Mouse (Mus musculus): ENCODE results near the gene Lrrc3c. TPM values are rescaled to one million over a fixed set of nuclear protein-coding genes. Genes with fewer than 3 reads are reported as not detected.
"Not testable (repeated sequence)": the region's sequence is repeated elsewhere in the genome, so short reads cannot be mapped to it uniquely, and the experiment has no call there.

The Lrrc3c gene
- polyA plus RNA-seq, 1 experiment from 2014 or later = not detected

- peaks cover 13% of the 10 kb centered on the region; the same call in 1 of the 2 replicates for H3K4me1 ChIP-seq (replicated peaks; ENCODE audit: control insufficient read depth, insufficient read depth, low read length)
- H3K36me3 ChIP-seq (ENCODE audit: control insufficient read depth, insufficient read depth, low read length); H3K4me2 ChIP-seq (ENCODE audit: low read depth, low read length); H3K9ac ChIP-seq (ENCODE audit: low read length); H3K27ac ChIP-seq (ENCODE audit: low read length); H3K4me3 ChIP-seq (ENCODE audit: low read length); H3K9me3 ChIP-seq (ENCODE audit: control insufficient read depth, low read length); ATAC-seq (ENCODE audit: low read depth); H3K27me3 ChIP-seq (ENCODE audit: control insufficient read depth, insufficient read depth, low read depth, low read length): not testable (repeated sequence)
- WGBS = 59% methylated on average over 6 of the region's 6 CpGs
Observed at GRCm38 (mm10) chr11:98604911-98605310, 6.8 kb downstream of the Lrrc3c start.

DNA sequence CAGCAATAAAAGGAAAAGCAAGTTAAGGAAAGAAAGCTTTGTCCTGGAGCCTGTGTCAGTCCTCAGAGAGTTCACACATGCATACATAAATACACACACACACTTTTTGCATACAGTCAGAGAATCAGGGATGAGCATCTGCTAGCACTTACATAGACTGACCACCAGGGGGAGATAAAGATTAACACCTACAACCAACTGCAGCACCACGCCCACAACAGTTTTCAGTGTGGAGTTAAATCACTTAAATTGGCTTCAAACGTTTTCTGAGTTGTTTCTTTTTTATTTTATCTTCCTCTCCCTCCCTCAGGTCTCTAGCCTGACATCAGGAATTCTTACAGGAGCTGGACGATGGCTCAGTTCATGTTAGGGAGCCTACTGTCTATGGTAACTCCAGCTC is 8.7 kb downstream of the Lrrc3c start:
- ATAC-seq (ENCODE audit: low read depth) = 0 out of 2 replicates have a peak, but pooled peaks have one; percentile 47

DNA sequence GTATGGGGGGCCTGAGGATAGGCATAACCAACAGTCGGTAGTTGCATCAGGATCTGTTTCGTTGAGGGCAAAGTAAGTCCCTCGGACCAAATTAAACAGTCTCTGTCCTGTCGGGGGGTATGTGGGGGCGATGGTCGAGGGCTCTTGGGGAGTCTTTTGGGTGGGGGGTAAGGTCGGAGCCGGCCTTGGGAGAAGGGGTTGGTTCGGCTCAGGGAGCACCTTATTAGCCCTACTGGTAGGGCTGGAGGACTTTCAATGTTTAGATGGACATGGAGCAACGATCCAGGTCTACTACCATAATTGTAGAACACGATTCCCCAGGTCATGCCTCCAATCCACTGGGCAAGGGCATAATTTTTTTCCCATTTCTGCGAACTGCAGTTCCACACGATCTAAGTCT is 22.7 kb downstream of the Lrrc3c start:
- no peaks in the 10 kb centered on the region for H3K36me3 ChIP-seq (ENCODE audit: control insufficient read depth, insufficient read depth, low read length)
- no peak for ATAC-seq (ENCODE audit: low read depth)
- H3K9me3 ChIP-seq (ENCODE audit: control insufficient read depth, low read length) = no peaks in the 10 kb centered on the region
- H3K27me3 ChIP-seq (ENCODE audit: control insufficient read depth, insufficient read depth, low read depth, low read length) = no peaks in the 10 kb centered on the region
- no peak overlapping the region for H3K4me2 ChIP-seq (ENCODE audit: low read depth, low read length)
- H3K4me3 ChIP-seq (ENCODE audit: low read length) = no peak overlapping the region
- no peaks in the 10 kb centered on the region for H3K4me1 ChIP-seq (replicated peaks; ENCODE audit: control insufficient read depth, insufficient read depth, low read length)
- 87% methylated on average over 13 of the region's 13 CpGs for WGBS
- no peak overlapping the region for H3K27ac ChIP-seq (ENCODE audit: low read length)
- no peak overlapping the region for H3K9ac ChIP-seq (ENCODE audit: low read length)

More for the DNA sequence above, 8.7 kb downstream of the Lrrc3c start:
- H3K4me1 ChIP-seq (replicated peaks; ENCODE audit: control insufficient read depth, insufficient read depth, low read length) = peaks cover 5% of the 10 kb centered on the region; the same call in 1 of the 2 replicates
- no peaks in the 10 kb centered on the region for H3K27me3 ChIP-seq (ENCODE audit: control insufficient read depth, insufficient read depth, low read depth, low read length)
- WGBS = 6% methylated on average over 3 of the region's 3 CpGs
- H3K9me3 ChIP-seq (ENCODE audit: control insufficient read depth, low read length) = no peaks in the 10 kb centered on the region
- no peak overlapping the region for H3K9ac ChIP-seq (ENCODE audit: low read length)
- H3K4me3 ChIP-seq (ENCODE audit: low read length) = no peak overlapping the region
- no peak overlapping the region for H3K27ac ChIP-seq (ENCODE audit: low read length)
- no peak overlapping the region for H3K4me2 ChIP-seq (ENCODE audit: low read depth, low read length)
- no peaks in the 10 kb centered on the region for H3K36me3 ChIP-seq (ENCODE audit: control insufficient read depth, insufficient read depth, low read length)

DNA sequence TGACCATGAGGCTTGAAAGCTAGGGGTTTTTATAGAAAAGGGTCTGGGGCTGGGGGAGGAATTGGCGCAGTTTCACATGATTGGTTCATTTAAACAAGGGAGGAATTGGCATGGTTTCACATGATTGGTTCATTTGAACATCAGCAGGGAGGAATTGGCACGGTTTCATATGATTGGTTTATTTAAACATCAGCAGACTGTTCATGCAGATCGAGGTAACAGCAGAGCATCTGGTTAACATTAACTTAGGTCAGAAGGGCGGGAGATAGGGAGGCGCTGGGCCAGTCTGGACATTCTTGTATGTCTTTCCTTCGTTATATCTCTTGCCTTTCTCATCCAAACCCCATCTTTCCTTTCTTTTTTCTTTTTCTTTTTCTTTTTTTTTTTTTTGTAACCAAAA is 25.9 kb downstream of the Lrrc3c start:
- H3K27ac ChIP-seq (ENCODE audit: low read length); H3K27me3 ChIP-seq (ENCODE audit: control insufficient read depth, insufficient read depth, low read depth, low read length); H3K4me3 ChIP-seq (ENCODE audit: low read length); H3K9me3 ChIP-seq (ENCODE audit: control insufficient read depth, low read length); H3K9ac ChIP-seq (ENCODE audit: low read length); H3K36me3 ChIP-seq (ENCODE audit: control insufficient read depth, insufficient read depth, low read length); H3K4me1 ChIP-seq (replicated peaks; ENCODE audit: control insufficient read depth, insufficient read depth, low read length); ATAC-seq (ENCODE audit: low read depth); H3K4me2 ChIP-seq (ENCODE audit: low read depth, low read length): not testable (repeated sequence)
- 66% methylated on average over 6 of the region's 6 CpGs for WGBS

DNA sequence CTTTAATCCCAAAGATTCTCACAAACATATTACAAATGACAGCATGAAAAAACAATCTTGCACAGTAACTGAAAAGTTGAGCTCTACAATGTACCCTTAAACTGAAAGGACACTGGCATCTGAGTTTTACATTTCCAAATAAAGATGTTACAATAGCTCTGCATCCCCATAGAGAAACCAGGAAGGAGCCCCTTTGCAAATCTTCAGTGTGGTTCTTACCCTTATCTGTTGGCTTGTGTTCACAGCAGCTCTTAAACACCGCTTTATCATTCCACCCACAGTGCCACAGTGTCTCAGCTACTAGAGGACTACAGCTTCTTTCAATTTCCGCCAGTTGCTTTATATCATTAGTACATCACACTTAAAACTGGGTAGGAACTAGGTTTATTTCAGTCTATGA is 26.3 kb downstream of the Lrrc3c start:
- not testable (repeated sequence) for H3K4me1 ChIP-seq (replicated peaks; ENCODE audit: control insufficient read depth, insufficient read depth, low read length); H3K27ac ChIP-seq (ENCODE audit: low read length); H3K9ac ChIP-seq (ENCODE audit: low read length); H3K27me3 ChIP-seq (ENCODE audit: control insufficient read depth, insufficient read depth, low read depth, low read length); H3K9me3 ChIP-seq (ENCODE audit: control insufficient read depth, low read length); ATAC-seq (ENCODE audit: low read depth); H3K4me2 ChIP-seq (ENCODE audit: low read depth, low read length); H3K4me3 ChIP-seq (ENCODE audit: low read length); H3K36me3 ChIP-seq (ENCODE audit: control insufficient read depth, insufficient read depth, low read length)
- WGBS = 83% methylated on average over 2 of the region's 2 CpGs

DNA sequence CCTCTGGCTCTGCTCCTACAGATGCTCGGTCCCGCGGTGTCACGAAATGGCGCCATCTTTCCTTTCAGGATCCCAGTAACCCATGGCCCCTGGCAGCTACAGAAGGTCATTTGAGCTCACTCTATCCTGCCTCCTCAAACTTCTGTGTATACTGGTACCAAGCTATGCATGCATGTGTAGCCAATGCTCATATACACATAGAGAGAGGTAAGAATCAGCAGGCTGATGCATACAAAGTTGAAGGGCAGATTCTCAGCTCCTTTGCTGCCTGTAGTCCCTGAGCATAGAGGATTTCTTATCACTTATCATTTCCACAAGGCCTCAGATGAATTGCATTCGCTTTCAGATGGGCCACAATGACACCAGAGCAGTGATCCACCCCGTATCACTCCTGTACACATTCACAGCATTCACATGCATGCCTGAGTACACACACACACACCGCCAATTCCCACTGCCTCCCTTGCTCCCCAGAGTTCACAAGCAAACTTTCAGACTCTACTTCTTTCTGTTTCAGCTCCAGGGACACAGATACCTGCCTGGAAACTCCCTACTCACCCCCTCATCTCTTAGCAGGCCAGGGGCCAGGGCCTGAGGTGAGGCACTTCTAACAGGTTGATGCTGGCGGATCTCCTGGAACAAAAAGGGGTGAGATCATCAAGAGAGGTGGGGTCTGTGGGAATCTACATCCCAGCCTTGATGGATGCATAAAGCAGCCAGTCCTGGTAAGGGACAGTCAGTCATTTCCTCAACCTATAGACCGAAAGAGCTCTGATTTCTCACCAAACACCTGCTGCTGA is 27.7 kb downstream of the Lrrc3c start, which contains the start of the genes Gm12355 and Gsdma3:
Gene Gm12355 (minus strand): TSS at position 51 of the 800 bp plus-strand sequence.
Gene Gsdma3 (plus strand): TSS at position 750 of the 800 bp plus-strand sequence.
- no peaks in the 10 kb centered on the region for H3K9me3 ChIP-seq (ENCODE audit: control insufficient read depth, low read length)
- WGBS = 84% methylated on average over 10 of the region's 10 CpGs
- H3K36me3 ChIP-seq (ENCODE audit: control insufficient read depth, insufficient read depth, low read length) = no peaks in the 10 kb centered on the region
- H3K4me2 ChIP-seq (ENCODE audit: low read depth, low read length) = no peak within 1 kb of the TSS
- H3K27ac ChIP-seq (ENCODE audit: low read length) = no peak within 1 kb of the TSS
- H3K4me1 ChIP-seq (replicated peaks; ENCODE audit: control insufficient read depth, insufficient read depth, low read length) = no peaks in the 10 kb centered on the region
- no peak for ATAC-seq (ENCODE audit: low read depth)
- H3K9ac ChIP-seq (ENCODE audit: low read length) = no peak within 1 kb of the TSS
- no peak within 1 kb of the TSS for H3K4me3 ChIP-seq (ENCODE audit: low read length)
- H3K27me3 ChIP-seq (ENCODE audit: control insufficient read depth, insufficient read depth, low read depth, low read length) = no peaks in the 10 kb centered on the region

DNA sequence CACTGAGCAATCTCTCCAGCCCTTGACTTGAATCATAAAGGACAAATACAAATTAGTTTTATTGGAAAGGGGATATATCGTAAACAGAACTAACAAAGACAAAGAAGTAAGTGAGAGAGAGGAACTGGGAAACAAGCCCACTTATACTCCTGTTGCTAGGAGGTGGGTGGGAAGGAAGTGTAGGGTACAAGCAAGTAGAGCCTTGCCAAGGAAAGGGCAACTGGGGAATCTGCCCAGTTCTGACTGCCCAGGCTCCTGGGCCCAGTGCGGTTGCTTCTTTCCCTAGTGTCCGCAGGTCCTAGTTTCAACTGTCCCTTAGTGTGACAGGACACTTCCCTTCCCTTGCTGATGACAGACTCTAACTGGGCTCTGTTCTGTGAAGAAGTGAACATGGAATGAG is 30.6 kb downstream of the Lrrc3c start:
- Histone ChIP-seq H3K4me1 (replicated peaks; ENCODE audit: control insufficient read depth, insufficient read depth, low read length) (no peaks in the 10 kb centered on the region), H3K4me3 (ENCODE audit: low read length) (no peak overlapping the region), H3K9ac (ENCODE audit: low read length) (no peak overlapping the region), H3K27ac (ENCODE audit: low read length) (no peak overlapping the region), H3K36me3 (ENCODE audit: control insufficient read depth, insufficient read depth, low read length) (no peaks in the 10 kb centered on the region), H3K4me2 (ENCODE audit: low read depth, low read length) (no peak overlapping the region), H3K27me3 (ENCODE audit: control insufficient read depth, insufficient read depth, low read depth, low read length) (no peaks in the 10 kb centered on the region), H3K9me3 (ENCODE audit: control insufficient read depth, low read length) (no peaks in the 10 kb centered on the region)
- WGBS = 92% methylated on average over 3 of the region's 3 CpGs
- no peak for ATAC-seq (ENCODE audit: low read depth)

- no peak overlapping the region for H3K27ac ChIP-seq (ENCODE audit: low read length)
- H3K4me1 ChIP-seq (replicated peaks; ENCODE audit: control insufficient read depth, insufficient read depth, low read length) = no peaks in the 10 kb centered on the region
- H3K4me2 ChIP-seq (ENCODE audit: low read depth, low read length) = no peak overlapping the region
- no peaks in the 10 kb centered on the region for H3K36me3 ChIP-seq (ENCODE audit: control insufficient read depth, insufficient read depth, low read length)
- no peaks in the 10 kb centered on the region for H3K27me3 ChIP-seq (ENCODE audit: control insufficient read depth, insufficient read depth, low read depth, low read length)
- ATAC-seq (ENCODE audit: low read depth) = no peak
- H3K9me3 ChIP-seq (ENCODE audit: control insufficient read depth, low read length) = no peaks in the 10 kb centered on the region
- WGBS = 81% methylated on average over 5 of the region's 5 CpGs
- H3K4me3 ChIP-seq (ENCODE audit: low read length) = no peak overlapping the region
- no peak overlapping the region for H3K9ac ChIP-seq (ENCODE audit: low read length)
Observed at GRCm38 (mm10) chr11:98630646-98631045, 32.6 kb downstream of the Lrrc3c start.

GRCm38 (mm10) chr11:98635312-98635970 is 37.4 kb downstream of the Lrrc3c start:
- H3K9ac ChIP-seq (ENCODE audit: low read length); H3K4me1 ChIP-seq (replicated peaks; ENCODE audit: control insufficient read depth, insufficient read depth, low read length); H3K9me3 ChIP-seq (ENCODE audit: control insufficient read depth, low read length); H3K36me3 ChIP-seq (ENCODE audit: control insufficient read depth, insufficient read depth, low read length); H3K27ac ChIP-seq (ENCODE audit: low read length); H3K4me2 ChIP-seq (ENCODE audit: low read depth, low read length); H3K4me3 ChIP-seq (ENCODE audit: low read length); ATAC-seq (ENCODE audit: low read depth); H3K27me3 ChIP-seq (ENCODE audit: control insufficient read depth, insufficient read depth, low read depth, low read length): not testable (repeated sequence)
- WGBS = 32% methylated on average over 10 of the region's 10 CpGs
